In the genomic region with DNA sequence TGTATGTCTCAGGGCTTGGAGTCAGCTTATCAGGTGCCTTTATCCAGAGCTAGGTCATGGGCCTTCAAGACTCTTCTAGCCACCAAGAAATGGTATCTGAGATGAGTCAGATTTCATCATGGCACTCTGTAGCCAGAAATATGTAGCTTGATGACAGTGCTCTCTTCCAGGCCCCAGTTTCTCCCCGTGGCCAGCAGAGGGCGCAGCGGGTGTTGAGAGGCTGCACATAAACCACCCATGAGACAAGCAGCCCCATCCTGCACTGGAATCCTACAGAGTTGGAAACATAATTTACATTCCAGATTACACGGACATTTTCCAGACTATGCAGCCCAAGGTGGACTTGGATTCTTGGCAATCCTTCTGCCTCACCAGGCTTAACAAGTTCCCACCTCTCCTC, we compare ENCODE assay signal across 9 mouse cellular contexts. TPM values are rescaled to one million over a fixed set of nuclear protein-coding genes. Genes with fewer than 3 reads are reported as not detected.
DNase-seq lines count a peak whose midpoint lies in the region; ATAC-seq and TF ChIP-seq lines count a peak whose summit lies in the region.
"Had no signal": no experiment of that assay in that cellular context is flagged by ENCODE, and none has a peak within 500 bp of the region (broad histone marks: within the 10 kb centered on the region; RNA-seq: fewer than 3 reads in every experiment).

No protein-coding gene starts in this region.

- no peak for ATAC-seq in liver, embryonic 12.5 days
- no peak for ATAC-seq in limb, embryonic 11.5 days (ENCODE audit: insufficient number of reproducible peaks, low FRiP score, low TSS enrichment, low read depth)

- TF ChIP-seq POLR2A in kidney, adult 2 months (IDR thresholded peaks at IDR 0.05; ENCODE audit: low read depth, low read length) = no peak

- no peak overlapping the region for H3K4me3 ChIP-seq in liver, embryonic 12.5 days
- no peak overlapping the region for H3K4me3 ChIP-seq in kidney, adult 2 months (ENCODE audit: insufficient read depth, low read depth, low read length)
- H3K4me3 ChIP-seq in limb, embryonic 11.5 days (ENCODE audit: low read depth, low read length) = no peak overlapping the region

- no peak overlapping the region for H3K9ac ChIP-seq in liver, embryonic 12.5 days
- H3K9ac ChIP-seq in limb, embryonic 11.5 days (ENCODE audit: low read length) = no peak overlapping the region

- H3K27me3 ChIP-seq in liver, embryonic 12.5 days (replicated peaks) = no peaks in the 10 kb centered on the region
- no peaks in the 10 kb centered on the region for H3K27me3 ChIP-seq in kidney, adult 2 months (replicated peaks; ENCODE audit: control insufficient read depth, insufficient read depth, low read length)
- no peaks in the 10 kb centered on the region for H3K27me3 ChIP-seq in limb, embryonic 11.5 days (ENCODE audit: control insufficient read depth, insufficient read depth, low read length)

- no peak overlapping the region for H3K4me2 ChIP-seq in liver, embryonic 12.5 days
- H3K4me2 ChIP-seq in limb, embryonic 11.5 days (ENCODE audit: low read depth, severe bottlenecking) = no peak overlapping the region

- no peak overlapping the region for H3K27ac ChIP-seq in liver, embryonic 12.5 days
- H3K27ac ChIP-seq in kidney, adult 2 months (ENCODE audit: insufficient read depth, low read depth, low read length) = no peak overlapping the region
- H3K27ac ChIP-seq in limb, embryonic 11.5 days (replicated peaks; ENCODE audit: low read depth, low read length) = no peak overlapping the region

- H3K36me3 ChIP-seq in liver, embryonic 12.5 days = peaks cover 94% of the 10 kb centered on the region
- H3K36me3 ChIP-seq in kidney, adult 2 months (ENCODE audit: control insufficient read depth, insufficient read depth, low read length) = peaks cover 6% of the 10 kb centered on the region
- peaks cover 38% of the 10 kb centered on the region for H3K36me3 ChIP-seq in limb, embryonic 11.5 days (ENCODE audit: control insufficient read depth, insufficient read depth, low read length)

- DNase-seq in liver = peak; percentile 77
- peak; percentile 68 for DNase-seq in c-Kit-positive CD71-negative TER-119-negative erythroid progenitor cells, embryonic 14.5 days (ENCODE audit: low read depth)
- DNase-seq in frontal cortex, adult 2 months (ENCODE audit: extremely low spot score in 1 of 2, low spot score in 1 of 2) = peak; percentile 37 to 86
- DNase-seq in kidney, adult 2 months = peak; percentile 70
- DNase-seq in limb, embryonic 11.5 days (ENCODE audit: low spot score) = peak; percentile 88
- DNase-seq in ovary, postnatal 14 days (ENCODE audit: low spot score) = peak; percentile 56
- peak; percentile 78 for DNase-seq in thymus, postnatal 0 days (ENCODE audit: low spot score)

- no peaks in the 10 kb centered on the region for H3K4me1 ChIP-seq in liver, embryonic 12.5 days
- no peaks in the 10 kb centered on the region for H3K4me1 ChIP-seq in kidney, adult 2 months (ENCODE audit: control insufficient read depth, insufficient read depth, low read length)
- H3K4me1 ChIP-seq in limb, embryonic 11.5 days (ENCODE audit: control insufficient read depth, insufficient read depth, low read length) = no peaks in the 10 kb centered on the region

- TF ChIP-seq CTCF in kidney, adult 2 months (conservative IDR thresholded peaks at IDR 0.05; ENCODE audit: insufficient read depth, insufficient read length, low read depth, low read length) = peak; percentile 80

- H3K9me3 ChIP-seq in liver, embryonic 12.5 days (replicated peaks) = no peaks in the 10 kb centered on the region
- no peaks in the 10 kb centered on the region for H3K9me3 ChIP-seq in limb, embryonic 11.5 days (ENCODE audit: control insufficient read depth, low read length)

- 17% methylated on average over 4 of the region's 4 CpGs for WGBS in liver, embryonic 12.5 days (ENCODE audit: insufficient replicate concordance)
- WGBS in kidney, adult 2 months = 9% methylated on average over 4 of the region's 4 CpGs
- 33% methylated on average over 4 of the region's 4 CpGs for whole genome bisulfite sequencing in limb, embryonic 11.5 days

RNA-seq across cellular contexts. Expression of gene Lhfpl5, which starts 17.6 kb away (rescaled TPM):
- 0.16 and 0.32 TPM in 2 replicates for polyA plus RNA-seq in liver, embryonic 12.5 days (2016; fragmentation: Nextera tagmentation; extraction: Ambion mirVana)
- polyA plus RNA-seq in frontal cortex, adult 2 months (2012; rRNA removed) = 8.4 and 8.5 TPM in 2 replicates
- polyA plus RNA-seq in kidney, adult 2 months (2012; rRNA removed) = 0.19 and 0.41 TPM in 2 replicates
- 0.26 and 0.36 TPM in 2 replicates for polyA plus RNA-seq in limb, embryonic 11.5 days (2014; fragmentation: Nextera tagmentation; extraction: Ambion mirVana)
- polyA plus RNA-seq in thymus, postnatal 0 days (2015; fragmentation: Nextera tagmentation; extraction: Ambion mirVana) = 0.27 TPM in 1 of 2 replicates, not detected in the other
- polyA plus RNA-seq: gonadal fat pad, adult 2 months had no signal

RNA-seq across cellular contexts. Expression of gene Srpk1, which starts 29.5 kb away (rescaled TPM):
- polyA plus RNA-seq in liver, embryonic 12.5 days (2016; fragmentation: Nextera tagmentation; extraction: Ambion mirVana) = 61.1 and 61.5 TPM in 2 replicates
- polyA plus RNA-seq in frontal cortex, adult 2 months (2012; rRNA removed) = 58.6 and 65.0 TPM in 2 replicates
- polyA plus RNA-seq in kidney, adult 2 months (2012; rRNA removed) = 21.5 and 21.6 TPM in 2 replicates
- polyA plus RNA-seq in limb, embryonic 11.5 days (2014; fragmentation: Nextera tagmentation; extraction: Ambion mirVana) = 124 and 125 TPM in 2 replicates
- polyA plus RNA-seq in thymus, postnatal 0 days (2015; fragmentation: Nextera tagmentation; extraction: Ambion mirVana) = 99.1 and 103 TPM in 2 replicates

RNA-seq across cellular contexts. Expression of gene Clps, which starts 32.4 kb away (rescaled TPM):
- polyA plus RNA-seq in liver, embryonic 12.5 days (2016; fragmentation: Nextera tagmentation; extraction: Ambion mirVana) = 2.3 and 3.6 TPM in 2 replicates
- 0.18 TPM in 1 of 2 replicates, not detected in the other for polyA plus RNA-seq in frontal cortex, adult 2 months (2012; rRNA removed)
- polyA plus RNA-seq in kidney, adult 2 months (2012; rRNA removed) = 0.35 and 2.0 TPM in 2 replicates
- polyA plus RNA-seq in limb, embryonic 11.5 days (2014; fragmentation: Nextera tagmentation; extraction: Ambion mirVana) = not detected in 2 replicates
- 1.4 and 1.9 TPM in 2 replicates for polyA plus RNA-seq in thymus, postnatal 0 days (2015; fragmentation: Nextera tagmentation; extraction: Ambion mirVana)

RNA-seq across cellular contexts. Expression of gene Clpsl2, which starts 43.8 kb away (rescaled TPM):
- polyA plus RNA-seq in liver, embryonic 12.5 days (2016; fragmentation: Nextera tagmentation; extraction: Ambion mirVana) = not detected in 2 replicates
- not detected in 2 replicates for polyA plus RNA-seq in frontal cortex, adult 2 months (2012; rRNA removed)
- polyA plus RNA-seq in kidney, adult 2 months (2012; rRNA removed) = not detected in 2 replicates
- polyA plus RNA-seq in limb, embryonic 11.5 days (2014; fragmentation: Nextera tagmentation; extraction: Ambion mirVana) = not detected in 2 replicates
- not detected in 2 replicates for polyA plus RNA-seq in thymus, postnatal 0 days (2015; fragmentation: Nextera tagmentation; extraction: Ambion mirVana)
